Mouse (Mus musculus) kidney, postnatal 25 days (tissue): Measurements from ENCODE around the gene Twf2.
"Not testable (repeated sequence)": the region's sequence is repeated elsewhere in the genome, so short reads cannot be mapped to it uniquely, and the experiment has no call there.

Experiments used
- DNase-seq, 2 experiments: peaks; one replicate each; pipeline ENCODE4 v3.0.0; 2021; ENCODE audit warnings: mixed read lengths in 2 of 2

Twf2 gene

DNA sequence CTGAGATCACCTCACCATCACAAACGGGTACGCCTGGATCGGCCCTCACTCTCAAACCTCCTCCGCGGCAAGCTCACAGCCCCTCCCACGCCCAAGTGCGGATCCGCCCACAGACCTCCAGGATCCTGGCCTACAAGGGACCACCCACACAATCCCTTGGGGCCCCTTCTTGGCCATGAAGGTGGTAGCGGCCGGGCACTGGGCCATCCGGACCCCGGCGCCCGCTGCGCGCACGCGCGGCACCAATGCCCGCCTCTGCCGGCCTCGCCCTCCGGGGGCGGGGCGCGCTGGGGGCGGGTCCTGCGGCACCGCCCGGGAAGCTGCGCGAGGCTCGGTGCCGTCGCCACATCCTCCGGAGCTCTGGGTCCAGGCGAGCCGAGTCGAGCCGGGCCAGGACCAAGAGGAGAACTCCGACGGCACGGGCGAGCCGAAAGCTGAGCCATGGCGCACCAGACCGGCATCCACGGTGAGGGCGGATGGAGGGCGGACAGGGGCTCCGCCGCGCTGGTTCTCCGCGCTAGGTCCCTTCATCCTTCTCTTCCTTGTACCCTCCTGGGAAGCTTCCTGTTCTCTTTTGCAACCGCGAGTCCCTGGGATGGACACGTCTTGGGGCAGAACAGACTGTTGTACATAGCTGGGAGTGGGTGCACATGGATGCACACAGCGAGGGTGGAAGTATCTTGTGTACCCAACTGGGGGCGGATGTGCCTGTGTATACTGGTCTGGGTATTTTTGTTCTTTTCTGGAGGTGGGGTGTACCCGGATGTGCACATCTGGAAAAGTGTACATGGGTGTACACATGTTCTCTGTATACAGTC is at the start of gene Twf2:
TSS of gene Twf2 (plus strand) at position 290 of the 818 bp plus-strand sequence.
- peak; percentile 86 to 94 for DNase-seq

DNA sequence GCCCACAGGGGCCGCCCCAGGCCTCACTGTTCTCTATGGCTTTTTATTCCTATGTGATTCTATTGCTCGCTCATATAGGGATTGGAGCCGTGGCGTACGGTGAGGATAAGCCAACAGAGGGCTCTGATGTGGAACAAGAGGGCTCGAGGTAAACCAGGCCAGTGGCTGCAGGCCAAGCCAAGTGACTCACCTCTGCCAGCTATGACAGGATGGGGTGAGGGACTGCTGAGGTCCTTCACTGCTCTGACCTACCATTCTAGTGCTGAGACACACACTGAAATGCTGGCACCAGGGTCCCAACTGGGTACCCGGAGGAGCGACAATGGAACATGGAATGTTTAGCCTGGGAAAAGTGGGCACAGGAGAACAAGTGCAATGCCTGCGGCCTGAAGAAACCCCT is 48.8 kb upstream of the Twf2 start:
- peak; percentile 49 to 73 for DNase-seq

DNA sequence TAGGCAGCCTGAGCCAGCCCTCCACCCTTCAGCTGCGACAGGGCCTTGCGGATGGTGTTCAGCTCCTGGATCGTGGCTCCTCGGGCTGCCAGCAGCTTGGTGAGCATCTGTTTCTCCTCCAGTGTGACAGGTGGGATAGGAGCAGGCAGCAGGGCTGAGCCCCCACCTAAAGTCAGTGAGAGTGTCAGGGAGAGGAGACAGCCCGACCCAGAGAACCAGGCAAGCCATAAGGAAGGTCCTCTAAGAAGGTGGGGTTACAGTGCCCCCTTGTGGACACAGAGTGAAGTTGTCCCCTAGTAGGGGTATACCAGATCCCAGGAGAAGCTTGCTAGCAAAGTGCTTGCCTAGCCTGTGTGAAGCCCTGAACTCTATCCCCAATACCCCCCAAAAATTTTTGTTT is 46.5 kb upstream of the Twf2 start:
- peak; percentile 68 to 75 for DNase-seq

DNA sequence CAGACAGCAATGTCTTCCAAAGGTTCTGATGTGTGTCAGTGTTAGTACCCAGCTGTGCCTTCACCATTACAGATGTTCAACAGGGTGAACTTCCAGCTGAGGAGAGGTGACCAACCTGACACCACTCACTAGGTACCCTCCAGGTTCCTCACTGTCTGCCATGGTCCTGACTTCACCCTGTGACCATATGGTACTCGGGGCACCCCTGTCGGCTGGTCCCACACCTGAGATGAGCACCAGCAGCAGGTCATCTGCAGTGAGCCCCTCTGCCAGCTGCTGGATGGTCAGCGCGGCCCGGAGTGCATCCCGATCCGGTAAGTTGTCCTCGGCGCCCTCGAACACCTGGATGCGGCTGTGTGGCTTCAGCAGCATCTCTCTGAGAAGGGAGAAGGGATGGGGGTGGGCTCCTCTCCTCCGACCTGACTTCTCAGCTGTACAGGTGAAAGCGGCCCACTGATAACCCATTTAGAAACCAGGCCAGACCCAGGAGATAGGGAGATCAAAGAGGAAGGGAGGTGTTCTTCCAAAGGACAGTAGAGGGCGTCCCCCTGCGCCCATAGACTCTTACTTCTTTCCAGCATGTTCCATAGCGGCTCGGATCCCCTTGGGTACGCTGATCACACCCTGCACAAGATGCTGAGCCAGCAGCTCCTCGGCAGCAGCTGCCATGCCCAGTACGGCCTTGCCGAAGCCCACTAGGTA is 45.8 kb upstream of the Twf2 start:
- DNase-seq: peak; percentile 62 to 82

DNA sequence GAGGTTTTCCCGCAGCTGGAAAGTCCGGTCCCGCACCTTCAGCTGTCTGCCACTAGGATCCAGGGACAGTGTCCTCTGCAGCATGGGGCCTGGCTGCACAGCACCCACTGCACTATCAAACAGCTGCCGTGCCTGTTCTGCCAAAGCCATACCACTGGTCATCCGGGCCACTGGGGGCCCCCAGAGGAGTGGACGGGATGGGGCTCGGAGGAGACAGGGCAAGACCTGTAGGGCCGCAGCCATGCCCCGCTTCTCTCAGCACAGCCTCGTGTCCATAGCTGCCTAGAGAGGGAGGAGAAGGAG is 45.3 kb upstream of the Twf2 start:
- no peak for DNase-seq

DNA sequence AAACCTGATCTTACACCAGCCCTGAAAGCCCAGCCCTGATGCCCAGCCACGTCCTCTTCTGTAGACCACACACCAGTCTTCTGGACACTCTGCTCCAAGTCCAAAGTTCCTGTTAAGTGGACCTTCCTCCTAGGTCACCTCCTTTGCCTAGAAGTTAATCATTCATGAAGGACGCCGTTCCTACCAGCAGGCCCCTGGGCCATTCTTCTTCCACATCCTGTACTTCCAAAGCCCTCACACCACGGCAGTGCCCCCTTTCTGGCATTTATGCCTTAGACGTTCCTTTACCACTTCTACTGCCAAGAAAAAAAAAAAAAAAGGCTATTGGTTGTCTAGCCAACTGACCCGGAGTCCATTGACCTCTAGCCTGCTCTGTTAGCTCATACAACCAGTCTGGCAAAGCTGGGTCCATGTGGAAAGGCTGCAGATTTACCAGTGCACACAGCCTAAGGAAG is 44.8 kb upstream of the Twf2 start, which contains the start of gene Glyctk:
TSS of gene Glyctk (minus strand) at position 102 of the 455 bp plus-strand sequence.
- peak; percentile 68 to 87 for DNase-seq

DNA sequence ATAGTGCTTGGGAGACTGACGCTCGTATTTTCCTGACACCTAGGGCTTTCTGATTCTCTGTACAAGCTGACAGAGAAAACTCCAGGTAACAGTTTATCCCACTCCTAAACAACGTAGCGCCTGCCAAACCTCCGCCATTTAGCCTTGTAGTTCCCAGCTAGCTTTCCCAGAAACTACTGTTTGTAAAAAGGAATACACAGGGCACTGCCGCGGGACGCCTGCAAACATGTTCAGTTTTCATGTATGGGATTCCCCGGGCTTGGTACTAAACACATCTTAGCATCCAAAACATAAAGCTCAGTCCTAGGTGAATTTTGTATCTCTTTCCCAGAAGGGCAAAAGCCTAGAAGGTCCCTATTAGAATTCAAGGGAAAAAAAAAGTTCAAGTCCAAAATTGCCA is 43.7 kb upstream of the Twf2 start:
- no peak for DNase-seq

DNA sequence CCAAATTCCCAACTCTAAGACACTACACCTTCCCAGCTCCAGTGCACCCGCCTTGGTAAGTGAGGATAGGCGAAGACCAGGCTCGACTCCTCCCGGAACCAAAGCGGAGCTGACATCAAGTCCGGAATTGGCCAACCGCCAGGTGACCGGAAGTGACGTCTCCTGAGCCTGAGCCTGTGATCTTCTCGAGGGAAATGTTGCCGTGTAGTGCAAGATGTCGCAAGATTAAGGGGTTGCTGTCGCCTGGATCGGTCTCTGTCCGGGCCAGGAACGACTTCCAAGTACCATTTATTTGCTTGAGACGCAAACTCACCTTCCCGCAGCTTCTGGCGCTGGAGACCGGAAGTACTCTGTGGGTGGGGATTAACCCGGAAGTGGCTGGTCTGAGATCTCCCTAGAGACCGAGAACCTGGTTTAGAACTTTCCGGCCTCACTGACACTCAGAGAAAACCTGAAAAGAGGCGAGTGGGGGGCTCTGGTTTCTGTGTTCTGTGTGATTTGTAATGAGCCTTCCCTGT is 43.1 kb upstream of the Twf2 start:
- peak; percentile 98 to 100 for DNase-seq

DNA sequence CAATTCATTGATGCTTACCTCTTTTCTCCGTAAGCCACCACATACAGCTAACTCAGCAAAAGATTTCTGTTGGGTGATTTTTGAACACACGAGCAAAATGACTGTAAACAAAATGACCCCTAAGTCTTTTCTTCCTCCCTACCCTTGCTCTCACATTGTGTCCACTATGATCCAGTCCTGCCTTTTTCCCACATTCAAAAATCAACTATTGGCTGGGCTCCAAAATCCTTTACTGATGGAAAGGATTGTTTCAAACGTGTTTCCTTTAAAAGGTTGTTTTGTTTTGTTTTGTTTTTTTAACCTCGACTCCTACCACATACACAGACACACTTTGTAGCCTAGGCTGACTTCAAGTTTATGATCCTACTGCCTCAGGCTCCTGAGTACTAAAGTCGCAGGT is 42.5 kb upstream of the Twf2 start:
- no peak for DNase-seq

DNA sequence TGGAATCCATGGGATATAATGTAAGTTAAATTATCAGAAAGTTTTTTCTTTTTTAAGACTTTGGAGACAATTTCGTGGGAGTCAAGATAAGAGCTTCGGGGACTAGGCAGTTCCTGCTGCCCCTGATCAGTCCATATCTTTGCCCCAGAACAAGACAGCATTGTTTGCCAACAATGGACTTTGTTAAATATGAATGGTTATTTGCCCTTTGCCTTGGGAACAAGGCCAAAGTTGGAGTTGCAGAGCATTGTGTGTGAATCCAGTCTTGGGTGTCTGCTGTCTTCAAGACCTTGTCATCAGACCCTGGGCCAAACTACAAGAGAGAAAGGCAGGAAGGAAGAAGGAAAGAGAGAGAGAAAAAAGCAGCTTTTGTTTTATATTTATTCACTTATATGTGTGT is 36.2 kb upstream of the Twf2 start:
- DNase-seq: no peak

DNA sequence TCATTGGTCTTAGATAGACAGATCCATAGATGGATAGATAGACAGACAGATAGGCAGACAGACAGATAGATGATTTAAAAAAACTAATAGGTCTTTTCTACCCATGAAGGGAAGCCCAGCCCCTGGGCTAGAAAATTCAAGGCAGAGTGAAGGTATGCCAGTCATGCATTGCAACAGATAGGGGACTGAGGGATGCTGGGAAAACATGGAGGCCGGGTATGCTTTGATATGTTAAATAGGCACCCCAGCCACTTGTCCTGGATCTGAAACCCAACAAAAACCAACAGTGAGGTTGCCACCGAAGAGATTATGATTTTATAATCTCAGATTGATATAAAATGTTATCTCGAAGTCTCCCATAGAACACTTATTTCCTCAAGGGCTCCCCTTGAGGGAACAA is 35.7 kb upstream of the Twf2 start:
- DNase-seq: no peak

DNA sequence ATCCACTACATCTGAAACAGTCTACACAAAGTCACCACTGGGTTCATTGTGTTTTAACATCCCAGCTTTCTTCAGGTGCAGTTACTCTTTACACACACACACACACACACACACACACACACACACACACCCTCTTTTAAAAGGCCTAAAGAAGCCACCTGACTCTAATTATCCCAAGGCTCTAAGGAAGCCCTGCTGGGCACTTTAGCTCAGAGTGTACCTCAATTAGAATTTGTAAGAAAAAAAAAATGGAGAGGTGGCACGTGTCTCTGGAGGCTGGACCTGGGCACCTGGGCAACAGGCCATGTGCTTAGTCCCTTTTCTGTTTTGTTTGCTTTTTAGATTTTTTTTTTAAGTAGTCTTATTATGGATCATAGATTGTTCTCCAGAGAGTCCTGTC is 35.2 kb upstream of the Twf2 start:
- no peak for DNase-seq

DNA sequence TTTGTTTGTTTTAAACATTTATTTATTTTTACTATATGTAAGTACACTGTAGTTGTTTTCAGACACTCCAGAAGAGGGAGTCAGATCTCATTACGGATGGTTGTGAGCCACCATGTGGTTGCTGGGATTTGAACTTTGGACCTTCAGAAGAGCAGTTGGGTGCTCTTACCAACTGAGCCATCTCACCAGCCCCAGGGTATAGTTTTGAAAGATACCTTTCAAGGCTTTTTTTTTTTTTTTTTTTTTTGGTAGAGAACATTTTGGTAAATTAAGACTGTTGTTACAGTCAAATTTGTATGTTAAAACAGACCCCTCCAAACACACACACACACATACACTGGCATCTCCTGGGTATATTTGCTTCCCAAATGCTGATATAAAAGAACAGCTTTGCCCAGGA is 33.9 kb upstream of the Twf2 start:
- DNase-seq: not testable (repeated sequence)

DNA sequence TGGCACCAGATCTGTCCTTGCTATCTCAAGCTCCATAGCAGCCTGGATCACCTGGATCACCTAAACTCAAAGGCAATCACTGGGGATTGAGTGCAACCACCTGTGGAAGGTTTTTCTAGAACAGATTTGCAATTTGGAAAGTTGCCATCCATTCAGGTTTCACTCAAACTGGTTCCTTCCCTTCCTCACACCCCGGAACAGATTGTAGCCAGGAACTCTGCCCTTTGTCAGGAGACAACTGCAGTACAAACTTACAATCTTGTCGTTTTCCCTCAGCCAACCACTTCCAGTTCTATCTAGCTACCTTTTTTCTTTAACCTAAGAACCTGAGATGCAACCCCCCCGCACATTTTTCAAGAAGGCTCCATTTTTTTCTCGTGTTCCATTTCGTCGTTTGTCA is 33.0 kb upstream of the Twf2 start:
- DNase-seq: peak in 1 of 2 experiments; percentile 35

DNA sequence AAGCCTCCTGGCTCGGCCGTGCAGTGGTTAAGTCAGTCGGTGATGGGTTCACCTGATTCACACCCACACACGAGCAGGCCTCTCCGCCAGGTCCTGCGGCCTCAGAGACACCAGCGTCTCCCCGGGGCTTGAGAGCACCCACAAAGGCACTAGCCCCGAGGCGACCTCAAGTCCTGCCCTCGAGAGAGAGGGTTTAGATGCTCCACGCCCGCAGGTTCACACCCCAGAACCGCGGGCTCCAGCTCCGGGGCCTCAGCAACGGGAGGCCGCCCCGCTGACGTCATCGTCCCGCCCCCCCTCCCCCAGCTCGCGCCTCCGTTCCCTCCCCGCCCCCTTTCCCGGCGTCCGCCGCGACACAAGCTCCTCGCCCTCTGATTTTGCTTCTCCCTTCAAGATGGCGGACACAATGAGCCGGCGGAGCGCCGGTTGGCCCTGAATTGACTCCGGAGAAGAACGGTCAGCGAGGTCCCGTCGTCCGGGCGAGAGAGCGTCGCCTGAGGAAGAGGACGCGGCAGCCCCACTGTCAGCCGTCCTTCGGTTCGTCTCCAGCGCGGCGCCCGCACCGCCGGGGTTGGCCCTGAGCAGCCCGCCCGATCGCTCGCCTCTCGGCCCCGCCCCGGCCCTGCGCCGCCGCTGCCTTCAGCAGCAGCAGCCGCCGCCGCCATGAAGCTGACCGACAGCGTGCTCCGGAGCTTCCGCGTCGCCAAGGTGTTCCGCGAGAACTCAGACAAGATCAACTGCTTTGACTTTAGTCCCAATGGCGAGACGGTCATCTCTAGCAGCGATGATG is 32.2 kb upstream of the Twf2 start, which contains the start of gene Wdr82:
TSS of gene Wdr82 (plus strand) at position 373 of the 790 bp plus-strand sequence.
- DNase-seq: peak; percentile 94 to 96

DNA sequence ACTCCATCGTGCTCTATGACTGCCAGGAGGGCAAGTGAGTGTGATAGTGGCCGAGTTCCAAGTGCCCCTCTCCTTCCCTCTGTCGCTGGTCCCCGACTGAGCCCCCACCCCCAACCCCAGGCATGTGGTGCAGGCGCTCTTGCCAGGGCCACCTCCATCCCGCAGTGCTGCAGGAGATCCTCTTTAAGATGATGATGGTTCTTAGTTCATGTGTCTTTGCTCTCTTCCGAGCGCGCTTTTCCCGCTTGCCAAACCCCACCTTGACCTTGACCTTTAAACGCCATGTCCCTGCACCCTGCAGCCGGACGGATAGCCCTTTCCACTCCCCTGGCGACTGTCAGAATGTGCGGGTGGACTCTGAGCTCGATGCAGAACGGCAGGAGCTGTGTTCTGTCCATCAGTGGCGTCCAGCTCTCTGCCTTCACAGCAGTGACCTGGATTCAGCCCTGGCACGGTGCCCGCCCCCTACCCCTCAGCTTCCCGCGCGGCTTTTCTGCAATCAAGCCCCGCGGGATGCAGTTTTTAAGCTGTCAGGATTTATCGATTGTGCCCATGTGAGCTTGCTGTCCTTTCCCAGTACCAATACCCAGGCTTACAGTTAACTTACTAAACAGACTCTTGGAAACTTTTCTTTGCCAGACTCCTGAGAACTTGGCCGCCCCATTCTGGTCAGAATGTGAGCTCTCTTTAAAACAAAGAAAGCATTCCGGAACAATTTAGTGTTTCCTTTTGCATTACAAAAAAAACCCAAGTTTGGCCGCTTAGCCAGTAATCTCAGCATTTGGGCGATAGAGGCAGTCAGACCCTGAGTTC is 31.4 kb upstream of the Twf2 start:
- peak; percentile 88 to 94 for DNase-seq

DNA sequence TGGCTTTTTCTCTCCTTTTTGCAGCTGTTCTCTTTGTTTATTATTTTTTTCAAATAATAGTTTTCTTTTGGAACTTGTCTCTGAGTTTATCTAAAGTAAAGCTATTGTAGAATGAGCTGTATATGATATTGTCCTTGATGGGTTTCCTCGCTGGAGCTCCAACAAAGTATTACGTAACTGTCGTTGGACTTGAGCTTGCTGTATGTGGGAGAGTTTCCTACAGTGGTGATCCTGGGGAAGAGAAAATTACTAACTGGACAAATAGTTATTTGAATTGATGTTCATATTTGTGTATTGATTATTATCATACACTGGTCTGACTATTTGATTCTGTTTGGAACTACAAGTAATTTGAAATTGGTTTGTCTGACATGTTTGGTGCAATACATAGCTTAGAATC is 30.4 kb upstream of the Twf2 start:
- peak in 1 of 2 experiments; percentile 29 for DNase-seq

DNA sequence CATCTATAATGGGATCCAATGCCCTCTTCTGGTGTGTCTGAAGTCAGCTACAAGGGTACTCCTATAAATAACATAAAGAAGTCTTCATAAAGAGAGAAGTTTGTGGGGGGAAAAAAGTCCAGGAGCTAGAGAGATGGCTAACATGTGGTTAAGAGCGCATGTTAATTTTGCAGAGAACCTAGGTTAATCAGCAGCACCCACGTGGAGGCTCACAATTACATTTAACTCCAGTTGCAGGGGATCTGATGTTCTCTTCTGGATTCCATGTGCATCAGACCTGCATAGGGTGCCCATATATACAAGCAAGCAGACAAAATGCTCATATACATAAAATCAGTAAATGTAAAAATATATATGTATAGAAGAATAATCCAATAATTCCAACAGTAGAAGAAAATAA is 29.5 kb upstream of the Twf2 start:
- no peak for DNase-seq

DNA sequence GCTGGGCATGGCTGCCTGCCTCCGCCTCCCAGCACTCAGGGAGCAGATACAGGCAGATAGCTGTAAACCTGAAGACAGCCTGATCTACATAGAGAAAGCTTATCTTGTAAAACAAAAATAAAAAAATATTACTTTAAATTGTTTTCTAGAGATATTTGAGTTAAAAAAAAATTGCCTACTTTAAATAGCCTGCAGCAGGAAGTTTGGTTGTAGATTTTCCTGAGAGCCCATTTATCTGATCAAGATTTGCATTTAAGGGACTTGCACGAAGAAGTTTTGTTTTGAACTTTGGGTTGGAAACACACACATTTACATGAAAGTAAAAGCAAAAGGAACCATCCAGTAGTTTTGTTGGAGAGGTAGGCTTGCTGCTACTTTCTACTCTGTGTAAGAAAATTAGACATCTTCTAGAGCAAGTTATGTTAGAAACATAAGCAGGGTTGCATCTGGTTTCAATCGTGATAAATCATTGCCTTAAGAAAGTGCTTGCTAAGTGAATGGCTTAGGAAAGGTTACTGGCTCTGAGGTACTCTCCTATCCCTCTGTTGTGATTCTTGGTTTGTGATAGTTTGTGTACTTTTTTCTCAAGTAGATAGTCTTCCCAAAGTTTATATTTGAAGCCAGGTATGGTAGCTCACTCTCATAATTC is 27.2 kb upstream of the Twf2 start:
- no peak for DNase-seq

DNA sequence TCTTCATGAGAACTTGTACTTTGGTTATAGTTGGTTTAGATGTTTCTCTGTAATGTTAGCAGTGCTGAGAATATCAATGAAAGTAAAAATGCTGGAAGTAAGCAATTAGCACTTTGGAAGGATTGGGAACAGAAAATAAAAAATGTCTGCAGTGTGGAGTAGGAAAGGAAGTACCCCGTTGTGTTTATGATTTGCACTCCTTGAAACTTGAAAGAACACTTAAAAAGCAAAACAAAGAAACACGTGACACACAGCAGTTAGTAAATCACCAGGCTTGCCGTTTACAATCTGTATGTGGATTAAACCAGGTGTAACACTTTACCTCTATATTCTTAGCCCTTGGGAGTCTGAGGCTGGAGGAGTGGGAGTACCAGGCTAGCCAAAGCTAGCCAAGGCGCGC is 26.1 kb upstream of the Twf2 start:
- no peak for DNase-seq

DNA sequence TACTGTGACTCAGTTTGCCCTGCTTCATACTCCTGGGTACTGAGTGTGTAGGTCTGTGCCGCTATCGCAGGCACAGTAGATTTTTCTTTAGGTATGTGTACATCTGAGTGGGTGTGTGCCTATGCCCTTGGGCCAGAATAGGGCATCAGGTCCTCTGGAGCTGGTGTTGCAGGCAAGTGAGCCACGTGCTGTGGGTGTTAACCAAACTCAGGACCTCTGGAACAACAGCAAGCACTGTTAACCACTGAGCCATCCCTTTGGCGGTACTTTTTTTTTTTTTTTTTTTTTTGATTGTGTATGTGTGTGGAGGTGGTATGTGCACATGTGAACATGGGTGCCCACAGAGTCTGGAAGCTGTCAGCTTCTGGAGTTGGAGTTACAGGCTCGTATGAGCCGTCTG is 25.1 kb upstream of the Twf2 start:
- no peak for DNase-seq

DNA sequence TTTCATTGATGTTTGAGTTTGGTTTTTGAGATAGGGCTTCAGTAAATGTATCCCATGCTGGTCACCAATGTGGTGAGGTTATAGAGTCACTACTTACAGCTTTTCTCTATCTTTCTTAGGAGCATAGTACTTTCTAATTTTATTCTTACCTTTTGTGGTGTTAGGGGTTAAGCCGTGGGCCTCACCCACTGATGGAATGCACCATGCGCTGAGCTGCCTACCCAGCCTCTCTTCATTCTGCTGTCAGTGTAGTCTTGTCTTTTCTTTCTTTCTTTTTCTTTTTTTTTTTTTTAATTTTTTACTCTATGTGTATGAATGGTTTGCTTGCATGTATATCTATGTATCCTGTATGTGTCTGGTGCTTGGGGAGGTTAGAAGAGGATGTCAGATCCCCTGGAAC is 23.5 kb upstream of the Twf2 start:
- no peak for DNase-seq
